Mouse (Mus musculus) adrenal gland, postnatal 4 days (tissue): ENCODE data around the gene Il1r1. TPM values are rescaled to one million over a fixed set of nuclear protein-coding genes. Genes with fewer than 3 reads are reported as not detected.
"Not testable (repeated sequence)": the region's sequence is repeated elsewhere in the genome, so short reads cannot be mapped to it uniquely, and the experiment has no call there.

ENCODE experiments used
- DNase-seq, 2 experiments: peaks; one replicate each; pipeline ENCODE4 v3.0.0; 2021 to 2022; ENCODE audit warnings: low spot score in 2 of 2, mixed read lengths in 2 of 2
- total RNA-seq, 2 experiments: library from RNA; stranded (reverse); gene quantifications; 2 replicates each; pipeline ENCODE4 v1.2.3; 2021

Il1r1 gene
- total RNA-seq, 2 experiments from 2014 or later: 8.2 to 8.8 TPM

- no peak for DNase-seq
These were observed 43.7 kb downstream of the Il1r1 start for GRCm38 (mm10) chr1:40268536-40268935.

- no peak for DNase-seq
These were observed 45.5 kb downstream of the Il1r1 start for GRCm38 (mm10) chr1:40270415-40270814.

GRCm38 (mm10) chr1:40271052-40271451 is 46.2 kb downstream of the Il1r1 start:
- no peak for DNase-seq

DNA sequence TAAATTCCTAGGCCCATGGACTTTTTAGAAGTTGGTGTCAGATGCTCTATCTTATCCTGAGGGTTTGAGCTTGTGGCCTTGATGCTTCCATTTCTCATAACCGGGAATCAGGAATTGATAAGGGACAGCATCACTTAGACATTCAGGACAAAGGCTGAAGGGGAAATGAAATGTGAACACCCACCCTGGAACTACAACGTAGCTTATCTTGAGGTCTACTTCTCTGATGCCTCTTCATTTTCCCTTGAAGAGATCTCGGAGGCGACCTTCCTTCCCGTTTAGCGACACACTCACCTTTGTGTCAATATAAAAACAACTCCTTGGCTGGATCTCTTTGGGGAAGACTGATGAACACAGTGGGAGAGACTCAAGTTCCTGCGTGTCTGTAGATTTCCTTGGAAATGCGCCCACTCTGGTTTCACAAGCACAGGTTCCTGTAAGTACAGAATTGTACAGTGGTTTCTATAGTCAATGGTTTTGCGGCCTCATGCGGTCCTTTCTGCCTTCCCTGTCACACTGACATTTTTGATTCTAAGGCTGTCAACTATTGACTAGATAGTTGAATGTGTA is 46.7 kb downstream of the Il1r1 start:
- DNase-seq: no peak

- no peak for DNase-seq
These were observed 47.3 kb downstream of the Il1r1 start for GRCm38 (mm10) chr1:40272204-40272603.

DNA sequence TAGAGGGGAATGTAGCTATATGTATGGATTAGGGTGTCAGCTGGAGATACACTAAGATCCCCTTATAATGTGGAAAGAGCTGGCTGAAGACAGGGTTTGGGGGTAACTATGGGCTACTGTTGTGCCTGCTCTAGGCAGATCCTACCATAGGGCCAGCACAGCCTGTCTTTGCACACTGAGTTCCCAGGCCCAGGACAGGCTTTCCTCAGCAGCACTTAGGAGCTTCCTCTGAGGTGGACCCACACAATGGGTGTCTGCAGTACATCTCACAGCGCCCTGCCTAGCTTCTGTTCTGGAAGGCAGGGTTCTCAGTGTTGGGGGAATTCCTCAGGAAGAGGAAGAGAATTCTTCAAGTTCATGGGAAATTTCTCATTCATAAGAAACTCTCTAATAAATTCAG is 48.6 kb downstream of the Il1r1 start:
- no peak for DNase-seq

GRCm38 (mm10) chr1:40275285-40276013 is 50.6 kb downstream of the Il1r1 start:
- DNase-seq: no peak

- DNase-seq: no peak
These were observed 53.1 kb downstream of the Il1r1 start for GRCm38 (mm10) chr1:40277944-40278343.

- DNase-seq: no peak
These were observed 53.8 kb downstream of the Il1r1 start for GRCm38 (mm10) chr1:40278720-40279119.

DNA sequence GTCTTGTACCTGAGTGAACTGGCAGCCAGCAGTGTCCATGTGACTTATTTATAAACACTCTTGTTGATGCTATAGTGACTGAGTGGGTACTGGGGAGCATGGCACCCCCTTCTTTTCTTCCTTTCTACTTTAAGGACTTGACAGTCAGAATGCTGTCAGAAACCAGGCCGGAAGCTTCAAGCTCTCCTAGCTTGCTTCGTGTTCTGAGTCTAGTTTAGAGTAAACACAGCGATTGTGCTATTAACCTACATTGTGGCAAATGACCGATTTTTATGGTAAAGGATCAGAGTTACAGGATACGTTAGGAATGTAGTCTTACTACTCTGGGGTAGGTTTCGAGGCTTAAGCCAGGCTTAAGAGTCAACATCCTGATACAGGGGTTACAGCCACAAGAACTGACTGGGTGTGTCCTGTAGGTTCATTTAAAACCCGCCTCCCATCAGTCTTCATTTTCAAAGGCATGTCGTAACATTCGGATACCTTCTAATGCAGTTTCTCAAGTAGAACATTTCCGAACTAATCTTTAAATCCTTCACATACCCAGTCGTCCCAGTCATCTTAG is 54.4 kb downstream of the Il1r1 start:
- DNase-seq: no peak

DNA sequence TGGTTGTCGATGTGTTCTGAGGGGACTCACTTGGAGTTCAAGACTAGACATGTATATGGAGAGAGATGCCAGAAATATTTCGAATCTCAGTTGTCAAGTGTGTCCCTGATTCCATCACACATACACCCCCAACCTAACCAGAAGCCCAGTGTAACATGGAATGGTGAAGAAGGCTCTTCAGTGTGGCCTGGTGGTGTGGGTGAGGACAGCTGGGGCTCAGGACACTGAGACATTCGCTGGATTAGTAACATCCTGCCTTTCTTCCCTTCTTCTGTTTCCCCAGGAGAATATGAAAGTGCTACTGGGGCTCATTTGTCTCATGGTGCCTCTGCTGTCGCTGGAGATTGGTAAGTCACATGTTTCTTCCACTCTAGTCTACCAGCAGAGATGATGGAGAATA is 57.1 kb downstream of the Il1r1 start:
- no peak for DNase-seq

GRCm38 (mm10) chr1:40282394-40282793 is 57.5 kb downstream of the Il1r1 start:
- DNase-seq: no peak

GRCm38 (mm10) chr1:40283995-40284394 is 59.1 kb downstream of the Il1r1 start:
- DNase-seq: no peak

DNA sequence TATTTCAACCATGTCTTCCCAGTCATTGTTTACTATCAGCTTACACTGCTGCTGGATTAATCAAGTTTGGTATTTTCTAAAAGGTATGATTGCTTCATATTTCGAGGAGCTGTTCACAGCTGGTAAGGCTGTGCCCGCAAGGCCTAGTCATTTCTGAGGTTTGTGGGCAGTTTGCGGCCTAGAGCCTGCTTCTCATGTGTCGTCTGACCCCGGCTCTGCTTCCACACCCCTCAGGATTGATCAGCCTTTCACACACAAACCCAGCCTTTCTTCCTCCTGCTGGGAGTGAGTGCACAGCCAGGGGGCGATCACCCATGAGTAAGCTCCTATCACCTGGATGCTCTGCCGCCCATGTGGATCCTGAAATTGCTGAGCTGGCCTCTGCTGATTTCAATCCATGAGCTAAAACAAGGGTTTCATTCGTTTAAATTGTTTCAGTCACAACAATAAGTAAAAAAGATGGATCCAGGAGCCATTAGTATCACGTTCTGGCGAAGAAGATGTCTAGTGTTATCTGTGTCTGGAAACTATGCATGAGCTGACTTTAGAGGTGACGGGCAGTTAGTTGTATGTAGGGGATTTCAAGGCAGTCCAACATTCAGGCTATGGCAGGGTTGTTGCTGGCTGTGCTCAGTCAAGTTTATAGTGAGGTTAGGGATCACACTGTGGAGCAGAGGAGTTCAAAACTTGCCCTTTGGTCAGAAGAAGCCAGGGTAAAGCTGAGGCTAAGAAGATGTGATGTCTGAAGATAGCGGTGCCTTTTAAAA is 65.8 kb downstream of the Il1r1 start:
- no peak for DNase-seq

DNA sequence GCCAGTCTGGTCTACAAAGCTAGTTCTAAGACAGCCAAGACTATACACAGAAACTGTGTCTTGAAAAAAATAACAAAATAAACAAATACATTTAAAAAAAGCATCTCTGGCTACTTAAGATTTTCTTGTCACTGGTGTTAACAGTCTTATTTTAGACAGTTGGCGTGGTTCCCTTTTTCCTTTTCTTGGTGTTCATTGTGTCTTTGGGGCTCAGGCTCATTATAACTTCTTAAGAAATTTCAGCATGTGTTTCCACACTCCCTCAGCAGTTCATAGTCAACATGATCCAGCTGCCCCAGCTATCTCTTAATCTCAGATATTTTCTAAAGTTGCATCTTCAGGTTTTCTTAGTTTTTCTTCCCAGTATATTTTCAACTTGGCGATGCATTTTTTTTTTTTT is 67.4 kb downstream of the Il1r1 start:
- DNase-seq: no peak

DNA sequence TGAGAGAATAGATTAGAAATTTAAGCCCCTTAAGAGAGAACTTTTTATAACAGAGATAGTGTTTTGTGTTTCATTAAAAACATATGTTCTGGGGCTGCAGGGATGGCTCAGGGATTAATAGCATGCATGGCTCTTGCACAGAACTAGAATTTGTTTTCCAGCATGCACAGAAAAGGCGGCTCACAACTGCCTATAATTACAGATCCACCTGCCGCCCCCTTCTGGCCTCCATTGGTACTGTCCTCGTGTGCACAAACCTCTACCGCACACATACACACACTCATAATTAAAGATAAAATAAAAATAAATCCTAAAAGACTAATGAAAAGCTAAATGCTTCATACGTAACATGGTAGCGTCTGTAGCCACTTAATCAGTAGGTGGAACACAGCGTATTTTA is 69.0 kb downstream of the Il1r1 start:
- DNase-seq: no peak

DNA sequence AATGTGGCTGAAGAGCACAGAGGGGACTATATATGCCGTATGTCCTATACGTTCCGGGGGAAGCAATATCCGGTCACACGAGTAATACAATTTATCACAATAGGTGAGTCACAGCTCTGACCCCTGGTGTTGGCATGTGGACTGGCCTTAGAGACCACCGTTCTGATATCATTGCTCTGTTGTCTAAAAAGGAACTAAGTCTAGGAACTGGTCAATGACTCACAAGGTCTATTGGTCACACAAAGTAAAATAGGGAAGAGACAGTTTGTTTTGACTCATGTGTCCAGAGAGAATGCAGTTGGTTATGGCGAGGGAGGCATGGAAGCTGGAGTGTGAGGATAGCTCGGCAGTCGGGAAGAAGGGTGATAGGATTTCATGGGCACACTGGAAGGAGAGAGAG is 69.9 kb downstream of the Il1r1 start:
- no peak for DNase-seq

- no peak for DNase-seq
These were observed 73.2 kb downstream of the Il1r1 start for GRCm38 (mm10) chr1:40298053-40298452.

GRCm38 (mm10) chr1:40303179-40303866 is 78.4 kb downstream of the Il1r1 start:
- no peak for DNase-seq

DNA sequence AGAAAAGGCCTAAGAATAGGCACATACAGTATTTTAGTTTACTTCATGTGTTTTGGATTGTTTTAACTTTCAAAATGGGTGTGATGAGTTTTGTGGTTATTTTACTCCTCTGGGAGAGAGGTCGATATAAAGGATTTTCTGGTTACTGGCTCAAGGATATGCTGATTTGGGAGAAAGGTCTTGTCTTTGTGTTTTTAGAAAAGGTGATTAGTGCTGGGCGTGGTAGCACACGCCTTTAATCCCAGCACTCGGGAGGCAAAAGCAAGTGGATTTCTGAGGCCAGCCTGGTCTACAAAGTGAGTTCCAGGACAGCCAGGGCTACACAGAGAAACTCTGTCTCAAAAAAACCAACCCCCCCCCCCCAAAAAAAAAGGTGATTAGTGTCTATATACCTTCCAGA is 79.4 kb downstream of the Il1r1 start:
- DNase-seq: not testable (repeated sequence)

DNA sequence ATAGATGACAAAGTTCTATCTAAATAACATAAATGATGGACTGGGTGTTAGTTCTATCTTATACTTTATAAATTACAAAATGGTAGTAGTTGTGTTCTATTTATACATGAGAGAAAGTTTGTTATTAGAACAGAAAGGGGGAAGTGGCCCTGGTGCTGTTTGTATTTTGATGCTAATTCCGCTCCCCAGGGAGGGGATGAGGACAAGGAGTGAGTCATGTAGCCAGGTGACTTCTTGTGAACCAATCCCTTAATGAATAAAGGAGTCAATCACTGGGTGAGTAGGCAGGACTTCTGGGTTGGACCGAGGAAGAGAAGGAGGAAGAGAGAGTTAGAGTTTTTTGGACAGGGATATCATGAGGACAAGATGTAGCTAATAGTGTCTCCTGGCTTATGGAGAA is 81.2 kb downstream of the Il1r1 start:
- no peak for DNase-seq
